Mouse (Mus musculus) cerebellum, adult 2 months (tissue): Measurements from ENCODE around the gene Cdc25a.

Experiments used
- CTCF ChIP-seq: fragments of 200-500 bp; IDR thresholded peaks from 2 replicates; pipeline ENCODE4 v1.5.1; 2011; ENCODE audit warnings: low read depth, mild to moderate bottlenecking, control low read depth, low read length, moderate library complexity, borderline replicate concordance; ENCODE audit not compliant: insufficient read depth
- POLR2A ChIP-seq: fragments of 200-500 bp; IDR thresholded peaks from 2 replicates; pipeline ENCODE4 v1.6.1; 2011; ENCODE audit warnings: low read length, control low read depth, borderline replicate concordance; ENCODE audit not compliant: insufficient read depth

DNA sequence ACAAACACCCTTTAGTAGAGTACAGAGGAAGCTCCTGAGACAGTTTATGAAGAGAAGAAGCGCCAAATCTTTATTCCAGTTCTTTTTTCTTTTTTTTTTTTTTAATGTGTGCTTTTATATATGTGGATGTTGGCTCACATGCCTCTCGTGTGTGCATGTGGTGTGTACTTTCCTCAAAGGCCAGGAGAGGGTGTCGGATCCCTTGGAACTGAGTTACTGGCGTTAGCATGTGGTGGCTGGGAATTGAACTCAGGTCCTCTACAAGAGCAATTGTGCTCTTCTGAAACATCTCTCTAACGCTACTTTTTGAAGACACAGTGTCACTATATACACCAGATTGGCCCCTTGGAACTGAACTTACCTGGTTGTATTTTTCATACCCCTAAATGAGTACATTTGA lies 2.3 kb downstream of the Cdc25a start:
- no peak for TF ChIP-seq CTCF
- TF ChIP-seq POLR2A = no peak
